Mouse (Mus musculus) brain, embryonic 14.5 days (tissue): Measurements from ENCODE around the gene Stra8.

ENCODE experiments used
- CTCF ChIP-seq: fragments of 200-500 bp; IDR thresholded peaks from 2 replicates; pipeline ENCODE4 v1.5.1; 2012; ENCODE audit warnings: inconsistent platforms, mild to moderate bottlenecking, moderate library complexity, borderline replicate concordance; ENCODE audit not compliant: insufficient read depth, insufficient read length; ENCODE audit errors: extremely low read depth
- POLR2A ChIP-seq: fragments of 200-500 bp; IDR thresholded peaks from 2 replicates; pipeline ENCODE4 v1.6.1; 2012; ENCODE audit warnings: mild to moderate bottlenecking, inconsistent platforms, borderline replicate concordance; ENCODE audit not compliant: poor library complexity, insufficient read depth, insufficient read length, severe bottlenecking; ENCODE audit errors: extremely low read depth

GRCm38 (mm10) chr6:34919956-34920355 is at the start of gene Stra8:
- TF ChIP-seq CTCF (no peak), POLR2A (no peak)
